Mouse (Mus musculus) liver, postnatal 0 days (tissue): Measurements from ENCODE around the gene Gm20388.

Experiments used
- CTCF ChIP-seq: sonication (generic); IDR thresholded peaks from 2 replicates; pipeline ENCODE4 v1.5.1; 2016; ENCODE audit warnings: antibody characterized with exemption, low read depth
- EP300 ChIP-seq: IDR thresholded peaks from 2 replicates; pipeline ENCODE4 v1.6.1; 2016; ENCODE audit warnings: antibody characterized with exemption, low read depth, mild to moderate bottlenecking

GRCm38 (mm10) chr8:122319045-122319707 lies 2408.5 kb downstream of the Gm20388 start:
- TF ChIP-seq CTCF, result no peak
- peak; percentile 94 for TF ChIP-seq EP300
